Mouse (Mus musculus): ENCODE measurements around the gene Ptov1. TPM values are rescaled to one million over a fixed set of nuclear protein-coding genes. Genes with fewer than 3 reads are reported as not detected.

Gene Ptov1
- polyA plus RNA-seq, 1 experiment from 2014 or later: 454 TPM

GRCm38 (mm10) chr7:44848561-44849415 is 20.8 kb downstream of the Ptov1 start, which contains the start of the genes Akt1s1 and Tbc1d17:
Gene Akt1s1, plus strand, starts transcription at chr7:44848991.
Gene Tbc1d17, minus strand, starts transcription at chr7:44849079.
- Histone ChIP-seq H3K4me2 (ENCODE audit: low read depth, low read length, severe bottlenecking) (peak within 1 kb of the TSS; percentile 70), H3K36me3 (ENCODE audit: control insufficient read depth, insufficient read depth, low read length) (peaks cover 3% of the 10 kb centered on the region; the same call in 1 of the 2 replicates), H3K9ac (ENCODE audit: low read length) (peak within 1 kb of the TSS; percentile 72), H3K27me3 (ENCODE audit: control insufficient read depth, insufficient read depth, low read length) (no peaks in the 10 kb centered on the region), H3K4me1 (replicated peaks; ENCODE audit: control insufficient read depth, insufficient read depth, low read length) (peaks cover 13% of the 10 kb centered on the region), H3K9me3 (ENCODE audit: control insufficient read depth, low read length) (no peaks in the 10 kb centered on the region), H3K27ac (ENCODE audit: low read depth, low read length) (peak within 1 kb of the TSS; percentile 94), H3K4me3 (ENCODE audit: low read depth, low read length) (peak within 1 kb of the TSS; percentile 63)
- ATAC-seq (replicated peaks; ENCODE audit: low FRiP score) (peak; percentile 85), DNase-seq (ENCODE audit: low spot score) (peak; percentile 96)
- WGBS: under 1% methylated on average over 54 of the region's 54 CpGs

GRCm38 (mm10) chr7:44847772-44848171 is 21.8 kb downstream of the Ptov1 start:
- Histone ChIP-seq H3K36me3 (ENCODE audit: control insufficient read depth, insufficient read depth, low read length) (peaks cover 3% of the 10 kb centered on the region; the same call in 1 of the 2 replicates), H3K4me2 (ENCODE audit: low read depth, low read length, severe bottlenecking) (peak overlapping the region; percentile 70), H3K27me3 (ENCODE audit: control insufficient read depth, insufficient read depth, low read length) (no peaks in the 10 kb centered on the region), H3K27ac (ENCODE audit: low read depth, low read length) (no peak overlapping the region), H3K4me1 (replicated peaks; ENCODE audit: control insufficient read depth, insufficient read depth, low read length) (peaks cover 9% of the 10 kb centered on the region; the same call in 1 of the 2 replicates), H3K9ac (ENCODE audit: low read length) (peak overlapping the region; percentile 10; the same call in 1 of the 2 replicates), H3K4me3 (ENCODE audit: low read depth, low read length) (peak overlapping the region; percentile 63), H3K9me3 (ENCODE audit: control insufficient read depth, low read length) (no peaks in the 10 kb centered on the region)
- DNase-seq (ENCODE audit: low spot score) (no peak), ATAC-seq (replicated peaks; ENCODE audit: low FRiP score) (no peak)
- 82% methylated on average over 5 of the region's 5 CpGs for WGBS

GRCm38 (mm10) chr7:44846804-44847203 is 22.8 kb downstream of the Ptov1 start:
- ATAC-seq (replicated peaks; ENCODE audit: low FRiP score) (no peak), DNase-seq (ENCODE audit: low spot score) (no peak)
- Histone ChIP-seq H3K4me2 (ENCODE audit: low read depth, low read length, severe bottlenecking) (no peak overlapping the region), H3K9me3 (ENCODE audit: control insufficient read depth, low read length) (no peaks in the 10 kb centered on the region), H3K4me1 (replicated peaks; ENCODE audit: control insufficient read depth, insufficient read depth, low read length) (peaks cover 9% of the 10 kb centered on the region; the same call in 1 of the 2 replicates), H3K36me3 (ENCODE audit: control insufficient read depth, insufficient read depth, low read length) (peaks cover 3% of the 10 kb centered on the region; the same call in 1 of the 2 replicates), H3K9ac (ENCODE audit: low read length) (no peak overlapping the region), H3K27ac (ENCODE audit: low read depth, low read length) (no peak overlapping the region), H3K27me3 (ENCODE audit: control insufficient read depth, insufficient read depth, low read length) (no peaks in the 10 kb centered on the region), H3K4me3 (ENCODE audit: low read depth, low read length) (no peak overlapping the region)
- WGBS: 94% methylated on average over 7 of the region's 7 CpGs

- ATAC-seq (replicated peaks; ENCODE audit: low FRiP score) (no peak), DNase-seq (ENCODE audit: low spot score) (no peak)
- Histone ChIP-seq H3K27ac (ENCODE audit: low read depth, low read length) (no peak overlapping the region), H3K36me3 (ENCODE audit: control insufficient read depth, insufficient read depth, low read length) (peaks cover 3% of the 10 kb centered on the region; the same call in 1 of the 2 replicates), H3K4me2 (ENCODE audit: low read depth, low read length, severe bottlenecking) (no peak overlapping the region), H3K9ac (ENCODE audit: low read length) (no peak overlapping the region), H3K4me3 (ENCODE audit: low read depth, low read length) (no peak overlapping the region), H3K9me3 (ENCODE audit: control insufficient read depth, low read length) (no peaks in the 10 kb centered on the region), H3K4me1 (replicated peaks; ENCODE audit: control insufficient read depth, insufficient read depth, low read length) (peaks cover 5% of the 10 kb centered on the region; the same call in 1 of the 2 replicates), H3K27me3 (ENCODE audit: control insufficient read depth, insufficient read depth, low read length) (peaks cover 9% of the 10 kb centered on the region)
- 94% methylated on average over 10 of the region's 10 CpGs for WGBS
Observed at GRCm38 (mm10) chr7:44845006-44845405, 24.6 kb downstream of the Ptov1 start.

GRCm38 (mm10) chr7:44841825-44842463 is 27.6 kb downstream of the Ptov1 start:
- 90% methylated on average over 8 of the region's 8 CpGs for whole genome bisulfite sequencing
- Histone ChIP-seq H3K4me3 (ENCODE audit: low read depth, low read length) (no peak overlapping the region), H3K36me3 (ENCODE audit: control insufficient read depth, insufficient read depth, low read length) (peaks cover 3% of the 10 kb centered on the region; the same call in 1 of the 2 replicates)

GRCm38 (mm10) chr7:44840426-44840825 is 29.2 kb downstream of the Ptov1 start:
- H3K9ac ChIP-seq (ENCODE audit: low read length): no peak overlapping the region
- peaks cover 18% of the 10 kb centered on the region for H3K27me3 ChIP-seq (ENCODE audit: control insufficient read depth, insufficient read depth, low read length)
- no peaks in the 10 kb centered on the region; the same call in 1 of the 2 replicates for H3K36me3 ChIP-seq (ENCODE audit: control insufficient read depth, insufficient read depth, low read length)
- 58% methylated on average over 14 of the region's 14 CpGs for WGBS
- H3K9me3 ChIP-seq (ENCODE audit: control insufficient read depth, low read length): no peaks in the 10 kb centered on the region
- DNase-seq (ENCODE audit: low spot score): no peak
- H3K4me2 ChIP-seq (ENCODE audit: low read depth, low read length, severe bottlenecking): no peak overlapping the region
- peaks cover 10% of the 10 kb centered on the region for H3K4me1 ChIP-seq (replicated peaks; ENCODE audit: control insufficient read depth, insufficient read depth, low read length)
- ATAC-seq (replicated peaks; ENCODE audit: low FRiP score): no peak
- H3K27ac ChIP-seq (ENCODE audit: low read depth, low read length): no peak overlapping the region
- H3K4me3 ChIP-seq (ENCODE audit: low read depth, low read length): no peak overlapping the region

More at GRCm38 (mm10) chr7:44841825-44842463, 27.6 kb downstream of the Ptov1 start:
- H3K9ac ChIP-seq (ENCODE audit: low read length): no peak overlapping the region
- no peak for ATAC-seq (replicated peaks; ENCODE audit: low FRiP score)
- H3K27ac ChIP-seq (ENCODE audit: low read depth, low read length): no peak overlapping the region
- H3K4me1 ChIP-seq (replicated peaks; ENCODE audit: control insufficient read depth, insufficient read depth, low read length): peaks cover 10% of the 10 kb centered on the region
- H3K9me3 ChIP-seq (ENCODE audit: control insufficient read depth, low read length): no peaks in the 10 kb centered on the region
- H3K27me3 ChIP-seq (ENCODE audit: control insufficient read depth, insufficient read depth, low read length): peaks cover 18% of the 10 kb centered on the region
- DNase-seq (ENCODE audit: low spot score): no peak
- no peak overlapping the region for H3K4me2 ChIP-seq (ENCODE audit: low read depth, low read length, severe bottlenecking)

- DNase-seq (ENCODE audit: low spot score) (no peak), ATAC-seq (replicated peaks; ENCODE audit: low FRiP score) (peak; percentile 37)
- Histone ChIP-seq H3K4me3 (ENCODE audit: low read depth, low read length) (peak overlapping the region; percentile 20), H3K9me3 (ENCODE audit: control insufficient read depth, low read length) (no peaks in the 10 kb centered on the region), H3K9ac (ENCODE audit: low read length) (peak overlapping the region; percentile 48), H3K36me3 (ENCODE audit: control insufficient read depth, insufficient read depth, low read length) (no peaks in the 10 kb centered on the region; the same call in 1 of the 2 replicates), H3K27ac (ENCODE audit: low read depth, low read length) (no peak overlapping the region), H3K4me1 (replicated peaks; ENCODE audit: control insufficient read depth, insufficient read depth, low read length) (peaks cover 10% of the 10 kb centered on the region), H3K27me3 (ENCODE audit: control insufficient read depth, insufficient read depth, low read length) (peaks cover 18% of the 10 kb centered on the region), H3K4me2 (ENCODE audit: low read depth, low read length, severe bottlenecking) (peak overlapping the region; percentile 44)
- 2% methylated on average over 58 of the region's 58 CpGs for WGBS
Observed at GRCm38 (mm10) chr7:44839491-44840191, 29.9 kb downstream of the Ptov1 start.

GRCm38 (mm10) chr7:44839171-44839490 is 30.5 kb downstream of the Ptov1 start:
- DNase-seq (ENCODE audit: low spot score) (no peak), ATAC-seq (replicated peaks; ENCODE audit: low FRiP score) (no peak)
- H3K9ac ChIP-seq (ENCODE audit: low read length): no peak overlapping the region; the same call in 1 of the 2 replicates

More at GRCm38 (mm10) chr7:44839171-44839490, 30.5 kb downstream of the Ptov1 start:
- H3K27ac ChIP-seq (ENCODE audit: low read depth, low read length): no peak overlapping the region
- H3K27me3 ChIP-seq (ENCODE audit: control insufficient read depth, insufficient read depth, low read length): peaks cover 18% of the 10 kb centered on the region
- peak overlapping the region; percentile 20 for H3K4me3 ChIP-seq (ENCODE audit: low read depth, low read length)
- H3K4me1 ChIP-seq (replicated peaks; ENCODE audit: control insufficient read depth, insufficient read depth, low read length): peaks cover 10% of the 10 kb centered on the region
- no peaks in the 10 kb centered on the region; the same call in 1 of the 2 replicates for H3K36me3 ChIP-seq (ENCODE audit: control insufficient read depth, insufficient read depth, low read length)
- no peaks in the 10 kb centered on the region for H3K9me3 ChIP-seq (ENCODE audit: control insufficient read depth, low read length)
- 22% methylated on average over 11 of the region's 11 CpGs for WGBS
- peak overlapping the region; percentile 44 for H3K4me2 ChIP-seq (ENCODE audit: low read depth, low read length, severe bottlenecking)
